Mouse (Mus musculus): ENCODE results near the gene Foxred2. TPM values are rescaled to one million over a fixed set of nuclear protein-coding genes. Genes with fewer than 3 reads are reported as not detected.

The Foxred2 gene
- polyA plus RNA-seq, 1 experiment, result not detected

- TF ChIP-seq GATA1 (IDR thresholded peaks at IDR 0.05; ENCODE audit: low read length), result no peak
These were observed 44.5 kb downstream of the Foxred2 start for GRCm38 (mm10) chr15:77912048-77912447.

DNA sequence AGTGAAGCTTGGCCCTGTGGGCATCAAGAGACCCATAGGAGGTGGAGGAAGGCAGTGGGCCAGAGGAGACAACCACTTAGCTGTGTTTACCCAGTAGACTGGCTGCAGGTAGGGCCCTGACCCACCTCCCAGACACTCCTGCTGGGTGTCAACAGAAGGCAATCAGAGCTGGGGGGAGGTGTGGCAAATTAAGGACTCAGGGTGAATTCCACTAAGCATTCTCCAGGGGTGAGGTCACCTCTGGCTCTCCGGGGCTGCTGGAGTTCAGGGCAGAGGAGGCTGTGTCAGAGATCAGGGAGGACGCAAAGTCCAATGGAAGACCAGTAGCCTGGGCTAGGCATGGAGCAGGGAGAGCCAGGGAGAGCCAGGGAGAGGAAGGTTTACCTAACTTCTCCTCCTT is 45.5 kb downstream of the Foxred2 start:
- TF ChIP-seq GATA1 (IDR thresholded peaks at IDR 0.05; ENCODE audit: low read length), result no peak

DNA sequence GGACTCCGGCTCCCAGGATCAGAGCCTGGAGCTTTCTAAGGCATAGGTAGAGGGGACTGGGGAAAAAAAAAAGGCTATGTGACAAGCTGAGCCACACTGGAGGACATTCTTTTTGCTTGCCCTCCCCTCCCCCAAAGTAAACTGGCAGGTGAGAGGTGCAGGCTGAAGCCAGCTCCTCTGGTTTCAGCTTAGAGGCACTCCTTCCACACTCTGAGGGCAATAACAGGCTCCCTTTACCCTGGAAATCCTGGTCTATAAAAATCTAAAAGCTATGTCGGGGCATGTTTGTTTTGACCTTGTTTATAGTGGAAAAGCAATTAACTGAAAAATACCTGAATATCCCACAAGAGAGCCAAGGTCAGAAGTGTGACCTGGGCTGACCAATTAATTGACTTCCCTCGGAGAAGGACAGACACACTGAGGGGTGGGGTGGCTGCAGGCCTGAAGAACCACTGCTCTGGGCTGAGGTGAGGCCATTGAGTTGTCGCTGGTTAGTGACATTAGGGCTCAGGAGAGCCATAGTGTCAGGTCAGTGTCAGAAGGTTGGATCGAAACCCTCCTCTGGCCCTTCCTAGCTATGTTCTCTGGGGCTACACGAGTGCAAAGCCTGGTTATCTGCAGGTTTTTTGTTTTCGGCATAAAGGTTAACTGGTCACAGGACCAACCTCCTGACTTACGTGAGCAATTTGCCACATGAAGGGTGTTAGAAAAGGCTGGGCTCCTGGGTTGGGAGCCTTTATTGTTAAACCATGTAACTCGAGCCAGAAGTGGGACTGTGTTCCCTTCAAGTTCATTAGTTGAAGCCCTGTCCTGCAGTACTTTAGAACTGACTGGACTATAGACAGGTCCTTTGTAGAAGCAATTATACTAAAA is 48.6 kb downstream of the Foxred2 start:
- no peak for TF ChIP-seq GATA1 (IDR thresholded peaks at IDR 0.05; ENCODE audit: low read length)

DNA sequence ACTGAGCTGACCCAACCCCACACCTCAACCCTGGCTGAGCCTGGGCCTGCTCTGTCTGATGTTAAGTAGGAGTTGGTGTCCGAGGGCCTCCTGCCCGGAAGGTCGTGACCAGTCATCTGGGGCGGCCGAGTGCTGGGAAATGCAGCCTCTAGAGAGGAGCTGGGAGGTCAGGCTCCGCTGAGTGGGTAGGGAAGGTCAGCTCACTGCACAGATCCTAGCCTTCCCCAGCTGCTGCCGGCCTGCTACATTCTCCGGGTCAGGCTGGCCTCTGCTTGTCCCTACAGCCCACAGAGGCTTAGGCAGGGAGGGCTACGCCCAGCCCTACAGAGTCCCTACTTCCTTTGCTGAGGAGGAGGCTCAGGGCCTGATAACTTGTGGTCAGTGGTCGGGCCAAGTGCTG is 50.0 kb downstream of the Foxred2 start:
- TF ChIP-seq GATA1 (IDR thresholded peaks at IDR 0.05; ENCODE audit: low read length), result no peak

DNA sequence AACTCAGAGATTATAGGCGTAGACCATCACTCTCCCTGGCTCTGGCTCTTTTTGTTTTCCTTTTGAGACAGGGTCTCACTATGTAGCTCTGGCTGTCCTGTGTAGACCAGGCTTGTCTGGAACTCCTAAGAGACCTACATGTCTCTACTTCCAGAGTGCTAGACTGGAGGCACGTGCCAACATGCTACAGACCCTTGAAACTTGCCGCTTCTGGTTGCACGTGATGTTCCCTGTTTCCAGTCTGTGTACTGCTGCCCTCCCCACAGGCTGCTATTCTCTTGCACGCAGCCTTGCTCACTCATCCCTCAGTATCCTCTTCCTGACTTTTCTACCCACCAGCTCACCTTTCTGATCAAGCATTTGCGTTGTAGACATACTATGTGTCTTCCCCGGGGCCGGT is 50.4 kb downstream of the Foxred2 start:
- TF ChIP-seq GATA1 (IDR thresholded peaks at IDR 0.05; ENCODE audit: low read length), result no peak

DNA sequence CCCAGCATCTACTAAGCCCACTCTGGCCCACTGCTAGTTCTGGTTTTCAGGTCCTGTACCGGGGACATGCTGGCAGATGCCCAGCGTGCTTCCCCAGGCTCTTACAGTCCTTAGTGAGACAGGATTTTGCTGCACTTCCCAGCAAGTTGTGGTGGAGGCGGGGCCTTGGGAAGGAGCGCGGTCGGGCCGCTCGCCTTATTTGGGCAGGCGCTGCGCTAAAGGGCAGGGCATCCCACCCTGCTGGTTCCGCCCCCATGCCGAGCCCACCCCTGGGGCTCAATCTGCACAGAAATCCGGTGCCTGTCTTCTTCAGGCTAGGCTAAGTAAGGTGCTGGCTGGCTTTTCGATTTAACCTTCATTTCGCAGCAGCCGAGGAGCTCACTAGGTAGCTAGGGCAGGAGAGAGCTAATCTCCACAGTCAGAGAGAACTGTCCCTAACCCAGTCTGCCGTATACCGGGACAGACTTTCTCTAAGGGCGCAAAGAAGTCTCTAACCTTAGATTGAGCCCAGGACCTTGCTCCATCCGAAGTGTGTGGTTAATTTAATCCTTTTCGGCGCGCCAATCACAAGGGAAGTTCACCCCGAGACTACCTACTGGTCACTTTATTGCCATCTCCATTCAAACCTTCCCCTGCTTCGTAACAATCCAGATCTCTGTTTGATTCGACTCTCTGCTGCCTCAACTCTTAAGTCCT is 51.1 kb downstream of the Foxred2 start:
- no peak for TF ChIP-seq GATA1 (IDR thresholded peaks at IDR 0.05; ENCODE audit: low read length)

DNA sequence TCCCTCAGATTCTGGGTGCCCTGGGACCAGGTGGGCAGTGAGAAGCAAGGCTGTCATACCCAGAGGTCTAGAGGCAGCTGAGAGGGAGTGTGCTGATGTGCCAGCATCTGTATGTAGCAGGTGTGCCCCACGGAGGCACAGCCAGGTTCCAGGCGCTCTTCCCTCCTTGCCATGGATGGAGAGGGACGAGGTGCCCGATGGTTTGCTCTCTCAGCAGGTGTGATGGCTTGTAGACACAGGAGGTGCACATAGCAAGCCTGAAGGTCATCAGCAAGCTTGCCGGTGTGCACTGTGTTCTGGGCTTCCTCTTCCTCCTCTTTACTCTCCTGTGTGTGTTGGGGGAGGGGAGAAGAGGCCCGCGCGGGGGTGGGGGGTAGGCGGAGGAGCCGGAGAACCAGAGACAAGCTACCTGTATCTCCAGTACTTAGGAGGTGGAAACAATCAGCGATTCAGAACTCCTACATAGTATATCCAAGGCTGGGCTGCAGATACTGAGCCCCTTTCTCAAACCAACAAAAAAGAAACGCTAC is 52.1 kb downstream of the Foxred2 start:
- TF ChIP-seq GATA1 (IDR thresholded peaks at IDR 0.05; ENCODE audit: low read length), result no peak

DNA sequence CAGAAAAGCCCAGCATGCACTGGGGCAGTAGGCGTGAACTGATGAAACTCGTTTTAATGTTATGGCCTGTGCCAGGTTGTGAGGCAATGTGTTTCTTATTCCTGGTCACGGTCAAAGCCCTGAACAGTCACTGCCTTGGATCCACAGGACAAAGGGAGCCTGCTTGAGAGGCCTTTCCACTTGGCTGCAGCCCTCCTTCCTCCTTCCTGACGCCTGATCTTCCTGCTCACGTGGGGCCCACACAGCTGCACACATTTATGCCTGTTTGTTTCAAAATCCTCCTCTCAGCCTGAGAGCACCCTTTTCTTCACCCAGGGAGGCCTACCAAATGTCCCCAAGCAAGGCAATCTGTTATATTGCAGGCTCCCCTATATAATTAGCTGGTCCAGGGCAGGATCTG is 53.3 kb downstream of the Foxred2 start:
- TF ChIP-seq GATA1 (IDR thresholded peaks at IDR 0.05; ENCODE audit: low read length), result no peak

GRCm38 (mm10) chr15:77894926-77895325 is 61.6 kb downstream of the Foxred2 start:
- TF ChIP-seq GATA1 (IDR thresholded peaks at IDR 0.05; ENCODE audit: low read length), result no peak

DNA sequence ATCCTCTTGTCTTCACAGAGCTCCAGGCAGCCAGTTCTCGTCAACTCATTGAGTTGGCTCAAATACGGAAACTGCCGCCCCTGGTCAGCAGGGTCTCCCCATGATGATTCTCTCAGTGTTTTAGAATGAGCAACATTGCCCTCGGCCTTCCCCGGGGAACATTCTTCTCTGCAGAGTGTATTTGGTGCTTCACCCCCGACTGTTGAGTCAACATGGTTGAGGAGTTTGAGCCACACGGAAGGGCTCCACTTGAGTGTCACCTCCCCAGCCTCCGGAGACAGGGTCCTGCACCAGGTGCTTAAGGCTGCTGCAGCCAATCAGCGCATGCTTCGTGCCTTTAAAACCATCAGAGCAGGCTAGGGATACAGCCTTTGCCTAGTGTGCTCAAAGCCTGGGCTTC is 63.2 kb downstream of the Foxred2 start:
- TF ChIP-seq GATA1 (IDR thresholded peaks at IDR 0.05; ENCODE audit: low read length), result no peak

GRCm38 (mm10) chr15:77892420-77892819 is 64.1 kb downstream of the Foxred2 start:
- TF ChIP-seq GATA1 (IDR thresholded peaks at IDR 0.05; ENCODE audit: low read length), result no peak

DNA sequence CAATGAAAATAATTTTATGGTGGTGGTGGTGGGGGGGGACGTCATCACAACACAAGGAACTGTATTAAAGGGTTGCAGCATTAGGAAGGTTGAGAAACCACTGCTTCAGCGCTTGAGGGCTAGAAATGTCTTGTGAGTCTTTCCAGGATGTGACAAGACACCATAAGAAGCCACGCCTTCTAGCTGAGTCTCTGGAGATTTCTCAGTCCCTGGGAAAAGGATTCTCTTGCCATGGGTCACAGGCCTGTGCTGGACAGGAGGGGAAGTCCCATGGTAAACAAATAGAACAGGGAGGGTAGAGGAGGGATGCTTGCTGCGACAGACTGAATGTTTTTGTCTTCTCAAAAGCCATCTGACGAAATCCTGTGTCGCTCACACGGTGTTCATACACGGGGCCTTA is 64.8 kb downstream of the Foxred2 start:
- no peak for TF ChIP-seq GATA1 (IDR thresholded peaks at IDR 0.05; ENCODE audit: low read length)

Other genes with a start within 250 kb of the Foxred2 start
- not detected in 2 replicates for gene Apol9b, start 227.7 kb downstream of the Foxred2 start, polyA plus RNA-seq (2012)
- gene Apol8, start 199.7 kb downstream of the Foxred2 start, polyA plus RNA-seq (2012), result not detected in 2 replicates
- gene Myh9, start 114.5 kb downstream of the Foxred2 start, polyA plus RNA-seq (2012), result 158 and 187 TPM in 2 replicates
- gene Txn2, start 27.7 kb downstream of the Foxred2 start, polyA plus RNA-seq (2012), result 323 and 420 TPM in 2 replicates
- gene Eif3d, start 14.1 kb upstream of the Foxred2 start, polyA plus RNA-seq (2012), result 47.4 and 77.0 TPM in 2 replicates
- gene Cacng2, start 163.3 kb upstream of the Foxred2 start, polyA plus RNA-seq (2012), result not detected in 2 replicates
- gene Ift27, start 217.4 kb upstream of the Foxred2 start, polyA plus RNA-seq (2012), result 126 and 153 TPM in 2 replicates
- gene Pvalb, start 249.7 kb upstream of the Foxred2 start, polyA plus RNA-seq (2012), result not detected in 2 replicates